Mouse (Mus musculus) megakaryocyte progenitor cell, adult 5-6 weeks (primary cell): ENCODE results near the gene Gramd1c. TPM values are rescaled to one million over a fixed set of nuclear protein-coding genes. Genes with fewer than 3 reads are reported as not detected.
A peak's percentile ranks its signal among the peaks of the same experiment; 100 is the strongest.

ENCODE experiments used
- ATAC-seq: replicated peaks from 2 replicates; pipeline ENCODE4 v1.8.0; 2016; ENCODE audit warnings: mild to moderate bottlenecking, moderate TSS enrichment, inconsistent platforms; ENCODE audit not compliant: poor library complexity
- total RNA-seq, 2 experiments: library from RNA; stranded (forward) in 1 of 2; stranded (reverse) in 1 of 2; fragments of 157-497, 149-512 nt in 1 of 2; fragments of 200-1000 nt in 1 of 2; gene quantifications; 2 replicates each; pipeline versions ENCODE4 v1.2.3 to v1.2.4; 2015 to 2017

Gene Gramd1c
- total RNA-seq (2015) (1.6 and 1.9 TPM in 2 replicates), total RNA-seq (2017) (1.4 and 3.2 TPM in 2 replicates)

DNA sequence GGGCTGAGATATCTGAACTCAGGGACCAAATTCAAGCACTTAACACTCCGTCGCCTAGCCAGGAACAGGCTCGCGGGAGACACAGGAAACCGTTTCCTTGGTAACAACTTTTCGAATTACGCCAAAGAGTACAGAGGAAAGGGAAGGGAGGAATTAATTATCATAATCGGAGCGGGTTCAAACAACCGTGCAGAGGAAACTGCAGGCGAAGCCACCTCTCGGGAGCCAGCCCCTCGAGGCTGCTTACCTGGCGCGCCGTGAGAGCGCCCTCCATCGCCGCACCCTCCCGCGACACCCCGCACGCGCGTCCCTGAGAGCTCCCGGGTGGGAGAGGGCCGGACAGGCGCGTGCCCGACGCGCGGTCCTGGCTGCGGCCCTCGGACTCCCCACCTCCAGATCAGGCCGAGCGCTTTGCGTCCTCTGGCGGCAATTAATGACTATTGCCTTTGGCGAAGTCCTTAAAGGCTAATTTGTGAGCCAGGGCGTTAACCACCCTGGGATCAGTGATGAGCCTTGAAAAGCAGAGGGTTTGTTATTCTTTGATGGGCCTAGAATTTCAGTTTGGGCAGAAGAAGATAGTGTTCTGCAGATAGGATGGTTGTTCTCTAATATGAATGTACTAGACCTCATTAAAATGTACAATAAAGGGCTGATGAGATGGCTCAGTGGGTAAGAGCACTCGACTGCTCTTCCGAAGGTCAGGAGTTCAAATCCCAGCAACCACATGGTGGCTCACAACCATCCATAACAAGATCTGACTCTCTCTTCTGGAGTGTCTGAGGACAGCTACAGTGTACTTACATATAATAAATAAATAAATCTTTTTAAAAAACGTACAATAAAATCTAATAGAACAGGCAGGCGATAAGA is at the start of gene Gramd1c:
Gramd1c (minus strand) TSS at position 321 of the 870 bp plus-strand sequence.
- peak; percentile 88 for ATAC-seq

DNA sequence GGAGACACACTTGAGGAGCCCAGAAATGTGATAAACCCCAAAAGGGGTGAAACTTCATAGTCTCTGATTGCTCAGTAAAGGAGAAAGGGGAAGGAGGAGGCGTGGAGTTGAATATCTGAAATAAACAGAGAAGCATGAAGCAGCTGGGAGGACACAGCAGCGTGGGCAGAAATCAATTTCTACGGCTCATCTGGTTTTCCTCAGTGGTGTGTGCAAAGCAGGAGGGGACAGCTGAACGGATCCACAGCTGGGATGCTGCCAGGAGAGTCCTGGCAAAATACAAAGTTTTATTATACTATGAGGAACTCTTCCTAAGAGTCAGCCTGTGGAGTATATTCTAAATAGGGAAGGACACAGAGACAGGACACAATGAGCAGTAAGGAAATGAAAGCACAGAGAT is 45.9 kb upstream of the Gramd1c start:
- ATAC-seq, result no peak

DNA sequence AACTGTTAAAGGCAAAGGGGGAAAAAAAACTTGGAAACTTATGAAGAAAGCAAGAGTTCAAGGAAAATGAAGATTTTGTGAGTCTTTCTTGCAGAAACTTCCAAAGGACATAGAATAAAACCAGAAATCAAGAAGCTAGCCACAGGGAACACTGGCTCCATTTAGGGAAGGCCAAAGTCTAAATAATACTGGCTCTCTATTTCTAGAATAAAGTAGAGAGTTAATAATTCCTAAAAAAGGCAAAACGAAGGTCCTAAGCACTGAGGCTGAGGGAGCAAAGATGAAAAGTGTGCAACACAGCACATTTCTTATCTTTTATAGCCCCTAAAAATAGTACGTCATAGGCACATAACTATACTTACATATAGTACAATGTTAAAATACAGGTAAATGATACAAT is 42.1 kb upstream of the Gramd1c start:
- no peak for ATAC-seq

DNA sequence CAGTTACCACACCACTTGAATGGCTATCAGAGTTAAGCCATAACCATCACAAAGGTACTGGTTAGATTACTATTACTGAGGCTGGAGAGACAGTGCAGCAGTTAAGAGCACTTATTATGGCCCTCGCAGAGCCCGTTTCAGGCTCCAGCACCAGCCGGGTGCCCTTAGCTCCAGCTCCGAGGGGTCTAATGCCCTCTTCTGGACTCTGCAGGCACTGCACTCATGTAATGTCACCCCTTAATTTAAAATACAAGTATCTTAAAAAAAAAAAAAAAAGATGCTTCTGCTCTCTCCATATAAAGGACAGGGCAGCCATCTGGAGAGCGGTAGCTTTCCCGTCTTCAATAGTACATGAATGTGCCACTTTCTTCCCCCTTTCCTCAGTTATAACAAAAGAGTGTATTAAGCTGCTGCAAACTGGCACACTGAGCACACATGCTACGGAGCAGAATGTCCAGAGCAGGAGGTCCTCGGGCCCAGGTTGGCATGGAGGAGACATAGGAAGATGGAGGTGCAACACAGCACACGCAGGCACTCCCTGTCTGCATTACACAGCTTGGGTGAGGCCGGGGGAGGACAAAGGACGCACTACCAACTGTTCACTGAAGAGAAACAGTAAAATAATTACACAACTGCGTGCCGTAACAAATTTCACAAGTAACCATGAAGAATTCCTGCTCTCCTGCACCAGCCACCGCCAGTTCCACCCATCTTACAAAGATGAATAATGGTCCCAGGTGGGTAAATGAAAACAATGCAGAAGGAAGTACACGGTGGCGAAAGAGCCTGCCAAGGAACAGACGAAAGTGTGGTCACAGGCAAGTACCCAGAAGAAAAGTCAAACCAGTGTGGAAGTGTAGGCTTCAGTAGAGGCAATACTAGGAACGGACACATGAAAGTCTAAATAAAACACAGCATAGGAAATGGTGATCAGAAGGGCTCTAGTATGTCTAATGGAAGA is 40.9 kb upstream of the Gramd1c start:
- ATAC-seq, result peak; percentile 85

DNA sequence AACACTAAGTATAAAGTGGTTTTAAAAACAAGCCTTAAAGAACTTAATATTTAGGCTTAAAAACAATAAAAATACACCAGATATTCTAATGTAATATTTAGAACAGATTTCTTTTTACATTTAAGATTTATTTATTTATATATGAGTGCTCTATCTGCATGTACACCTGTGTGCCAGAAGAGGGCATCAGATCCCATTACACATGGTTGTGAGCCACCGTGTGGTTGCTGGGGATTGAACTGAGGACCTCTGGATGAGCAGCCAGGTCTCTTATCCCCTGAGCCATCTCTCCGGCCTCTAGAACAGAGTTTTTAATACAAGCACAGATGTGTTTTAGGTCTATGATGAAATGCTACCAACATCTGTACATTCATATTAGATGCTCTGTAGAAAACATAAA is 39.8 kb upstream of the Gramd1c start:
- no peak for ATAC-seq

- ATAC-seq, result no peak
Measured at GRCm38 (mm10) chr16:44101181-44101710, 38.1 kb upstream of the Gramd1c start.

DNA sequence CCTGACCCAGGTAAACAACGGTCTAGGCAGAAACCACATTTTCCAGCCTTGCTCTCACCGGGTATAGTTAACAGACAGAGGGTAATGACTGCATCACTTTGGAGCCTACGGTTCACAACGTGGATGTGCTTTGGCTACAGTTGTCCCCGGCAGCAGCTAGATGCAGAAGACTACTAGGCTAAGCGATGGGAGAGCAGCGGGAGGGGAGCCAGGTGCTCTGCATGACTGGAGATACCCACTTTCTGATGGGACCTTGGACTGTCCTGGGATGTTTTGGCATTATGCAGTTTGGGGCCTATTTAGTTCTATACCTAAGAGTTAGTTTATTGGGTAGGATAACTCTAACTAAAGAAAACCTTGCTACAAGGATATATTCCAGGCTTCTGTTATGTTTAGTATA is 36.2 kb upstream of the Gramd1c start:
- no peak for ATAC-seq

GRCm38 (mm10) chr16:44087650-44088049 is 24.5 kb upstream of the Gramd1c start:
- ATAC-seq, result peak; percentile 64

GRCm38 (mm10) chr16:44061341-44061740 is 1.8 kb downstream of the Gramd1c start:
- ATAC-seq, result no peak

GRCm38 (mm10) chr16:44060604-44061286 is 2.4 kb downstream of the Gramd1c start:
- ATAC-seq, result no peak

DNA sequence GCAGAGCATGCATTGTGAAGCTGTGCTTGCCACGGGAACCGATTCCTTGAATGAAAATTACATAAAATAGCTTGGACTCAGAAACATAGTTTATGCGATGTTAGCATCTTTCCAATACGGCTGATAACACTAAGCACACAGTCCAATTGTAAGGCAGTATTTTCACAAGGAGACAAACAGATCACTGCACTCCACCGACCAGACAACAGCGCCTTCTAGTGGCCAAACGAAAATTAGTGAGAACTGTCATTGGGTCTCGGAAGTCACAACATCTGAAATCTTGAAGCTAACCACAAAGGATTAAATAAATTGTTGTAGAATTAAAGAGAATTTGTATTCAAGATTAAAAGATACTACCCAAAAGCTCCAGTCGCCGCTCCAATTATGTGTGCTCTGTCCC is 4.4 kb downstream of the Gramd1c start:
- peak; percentile 73 for ATAC-seq

GRCm38 (mm10) chr16:44055766-44056165 is 7.4 kb downstream of the Gramd1c start:
- ATAC-seq, result no peak

GRCm38 (mm10) chr16:44053265-44053664 is 9.9 kb downstream of the Gramd1c start:
- ATAC-seq, result no peak

DNA sequence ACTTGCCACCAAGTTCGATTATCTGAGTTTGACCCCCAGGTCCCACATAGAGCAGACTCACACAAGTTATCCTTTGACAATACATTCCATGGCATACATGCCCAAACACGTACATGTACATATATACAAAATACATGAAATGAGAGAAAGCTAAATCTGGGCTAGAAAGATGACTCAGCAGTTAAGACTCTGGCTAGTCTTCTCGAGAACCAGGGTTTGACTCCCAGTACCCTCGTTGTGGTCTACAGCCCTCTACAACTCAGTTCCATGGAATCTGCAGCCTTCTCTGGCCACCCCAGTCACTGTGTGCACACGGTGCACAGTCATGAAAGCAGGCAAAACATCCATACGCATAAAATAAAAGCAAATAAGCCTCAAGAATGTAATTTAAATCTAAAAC is 10.8 kb downstream of the Gramd1c start:
- ATAC-seq, result no peak

GRCm38 (mm10) chr16:44050139-44050538 is 13.0 kb downstream of the Gramd1c start:
- ATAC-seq, result peak; percentile 42

DNA sequence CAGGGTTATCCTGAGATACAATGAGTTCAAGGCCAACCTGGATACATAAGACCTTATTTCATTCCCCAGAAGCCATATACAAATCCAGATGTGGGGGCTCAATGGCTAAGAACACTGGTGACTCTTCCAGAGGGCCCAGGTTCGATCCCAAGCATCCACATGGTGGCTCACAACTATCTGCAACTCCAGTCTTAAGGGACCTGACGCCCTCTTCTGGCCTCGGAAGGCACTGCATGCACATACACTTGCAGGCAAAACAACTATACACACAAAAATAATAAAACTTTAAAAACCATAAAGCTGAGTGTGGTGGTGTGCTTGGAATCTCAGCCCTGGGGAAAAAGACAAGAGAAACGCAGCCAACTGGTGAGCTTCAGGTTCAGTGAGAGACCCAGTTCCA is 24.0 kb downstream of the Gramd1c start:
- no peak for ATAC-seq

DNA sequence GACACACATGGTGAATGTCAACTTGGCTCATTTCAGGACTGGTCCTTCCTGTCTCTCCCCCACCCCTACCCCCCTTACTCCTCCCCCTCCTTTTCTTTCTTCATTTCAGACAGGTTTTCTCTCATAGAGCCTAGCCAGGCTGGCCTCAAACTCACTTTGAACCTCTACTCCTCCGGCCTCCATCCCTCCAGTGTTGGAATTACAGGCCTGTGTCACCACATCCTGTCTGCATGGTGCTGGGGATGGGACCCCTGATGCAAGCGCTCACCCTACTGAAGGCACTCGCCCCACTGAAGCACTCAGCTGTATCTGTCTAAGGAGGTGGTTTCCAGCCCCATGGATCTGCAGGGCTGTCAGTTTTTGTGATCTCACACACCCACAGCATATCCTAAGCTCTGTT is 27.9 kb downstream of the Gramd1c start:
- no peak for ATAC-seq

DNA sequence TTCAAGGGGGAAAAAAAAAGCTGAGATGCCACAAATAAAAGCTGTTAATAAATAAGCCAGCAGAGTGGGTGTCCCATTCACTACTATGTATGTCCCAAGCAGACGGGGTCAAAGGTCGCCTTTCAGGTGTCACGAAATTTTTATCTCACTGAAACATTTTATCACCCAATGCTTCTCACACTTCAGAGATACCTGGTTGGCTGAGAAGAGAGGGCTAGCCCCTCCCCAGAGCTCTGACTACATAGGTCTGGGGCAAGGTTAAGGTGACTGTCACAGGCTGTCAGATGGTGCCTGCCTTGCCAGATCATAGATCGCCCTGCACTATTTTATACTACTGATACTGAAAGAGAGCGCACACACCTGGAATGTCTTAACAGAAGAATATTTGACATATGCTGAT is 29.8 kb downstream of the Gramd1c start:
- no peak for ATAC-seq

GRCm38 (mm10) chr16:44029273-44029672 is 33.9 kb downstream of the Gramd1c start:
- 0 out of 2 replicates have a peak, but pooled peaks have one; percentile 24 for ATAC-seq

DNA sequence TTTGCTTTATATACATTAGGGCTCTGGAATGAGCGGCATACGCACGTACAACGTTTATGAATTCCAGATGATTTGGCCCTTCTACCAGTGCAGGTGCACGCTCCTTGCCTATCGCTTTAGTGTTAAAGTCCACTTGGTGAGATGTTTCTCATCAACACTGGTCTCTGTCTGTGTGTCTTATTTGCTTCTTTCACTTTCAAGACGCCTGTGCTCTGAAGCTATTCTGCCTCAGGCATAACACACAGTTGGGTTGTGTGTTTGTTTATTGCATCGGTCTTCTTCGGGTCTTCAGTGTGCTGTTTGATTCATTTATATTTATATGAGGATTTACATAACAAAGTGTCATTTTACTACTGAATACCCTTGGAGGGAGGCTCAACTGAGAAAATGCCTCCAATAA is 36.3 kb downstream of the Gramd1c start:
- no peak for ATAC-seq

DNA sequence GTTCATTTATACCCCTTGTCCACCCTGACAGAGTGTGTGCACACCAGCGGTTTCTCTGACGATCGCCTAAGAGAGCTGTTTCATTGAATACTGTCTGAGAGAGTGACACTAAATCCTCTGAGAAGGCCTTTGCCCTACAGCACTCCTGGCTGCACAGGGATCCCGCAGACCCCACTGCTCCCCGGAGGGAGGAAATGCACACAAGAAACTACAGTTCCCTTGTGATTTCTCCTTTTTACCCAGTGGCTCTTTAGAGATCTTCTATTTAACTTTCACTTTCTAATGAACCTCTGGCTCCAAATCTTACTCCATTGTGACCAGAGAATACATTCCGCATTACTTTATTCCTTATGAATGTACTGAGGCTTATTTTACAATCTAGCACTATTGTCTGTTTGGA is 36.9 kb downstream of the Gramd1c start:
- peak; percentile 71 for ATAC-seq
